ENCODE assay signal across 9 mouse cellular contexts in genomic region chr16:92821938-92822629, GRCm38 (mm10). TPM values are rescaled to one million over a fixed set of nuclear protein-coding genes. Genes with fewer than 3 reads are reported as not detected.
DNase-seq lines count a peak whose midpoint lies in the region; ATAC-seq and TF ChIP-seq lines count a peak whose summit lies in the region.
"Had no signal": no experiment of that assay in that cellular context is flagged by ENCODE, and none has a peak within 500 bp of the region (broad histone marks: within the 10 kb centered on the region; RNA-seq: fewer than 3 reads in every experiment).

No protein-coding gene starts in this region.

- no peak overlapping the region for H3K4me3 ChIP-seq in heart, embryonic 11.5 days (ENCODE audit: low read depth, low read length)
- no peak overlapping the region for H3K4me3 ChIP-seq in cerebellum, adult 2 months (replicated peaks; ENCODE audit: insufficient read depth, low read depth, low read length)
- no peak overlapping the region for H3K4me3 ChIP-seq in layer of hippocampus, adult 2 months

- no peaks in the 10 kb centered on the region for H3K9me3 ChIP-seq in heart, embryonic 11.5 days (replicated peaks; ENCODE audit: control insufficient read depth, low read length)

- H3K27me3 ChIP-seq in heart, embryonic 11.5 days (ENCODE audit: control insufficient read depth, insufficient read depth, low read length) = peaks cover 27% of the 10 kb centered on the region
- no peaks in the 10 kb centered on the region for H3K27me3 ChIP-seq in cerebellum, adult 2 months (ENCODE audit: control insufficient read depth, insufficient read depth, low read length)

- 27% methylated on average over 14 of the region's 14 CpGs for WGBS in heart, embryonic 11.5 days (ENCODE audit: insufficient replicate concordance)
- 86% methylated on average over 14 of the region's 14 CpGs for WGBS in cerebellum, adult 2 months

- no peak for TF ChIP-seq POLR2A in cerebellum, adult 2 months (IDR thresholded peaks at IDR 0.05; ENCODE audit: borderline replicate concordance, insufficient read depth, low read length)

- no peak for DNase-seq in heart, postnatal 10 days
- peak; percentile 84 for DNase-seq in liver
- DNase-seq in spleen, postnatal 10 days (ENCODE audit: low spot score in 2 of 2) = peak; percentile 64 to 76
- no peak for DNase-seq in cerebellum, adult 2 months
- DNase-seq in layer of hippocampus, adult 2 months (ENCODE audit: low spot score in 2 of 2) = no peak
- DNase-seq in neural tube, embryonic 10.5 days (ENCODE audit: extremely low spot score, low spot score) = no peak
- DNase-seq: midbrain, embryonic 14.5 days had no signal

- H3K27ac ChIP-seq in heart, embryonic 11.5 days (ENCODE audit: low read depth, low read length) = no peak overlapping the region
- no peak overlapping the region for H3K27ac ChIP-seq in cerebellum, adult 2 months (ENCODE audit: insufficient read depth, low read length)
- H3K27ac ChIP-seq in layer of hippocampus, adult 2 months = no peak overlapping the region

- TF ChIP-seq CTCF in cerebellum, adult 2 months (IDR thresholded peaks at IDR 0.05; ENCODE audit: borderline replicate concordance, insufficient read depth, low read depth, low read length) = no peak
- TF ChIP-seq CTCF in layer of hippocampus, adult 2 months (conservative IDR thresholded peaks at IDR 0.05) = no peak

- H3K36me3 ChIP-seq in heart, embryonic 11.5 days (ENCODE audit: control insufficient read depth, insufficient read depth, low read length) = no peaks in the 10 kb centered on the region

- H3K4me1 ChIP-seq in heart, embryonic 11.5 days (ENCODE audit: control insufficient read depth, insufficient read depth, low read length) = peaks cover 11% of the 10 kb centered on the region; the same call in 1 of the 2 replicates
- H3K4me1 ChIP-seq in cerebellum, adult 2 months (ENCODE audit: control insufficient read depth, insufficient read depth, low read length) = peaks cover 6% of the 10 kb centered on the region; the same call in 1 of the 2 replicates

- ATAC-seq in heart, embryonic 11.5 days (replicated peaks; ENCODE audit: insufficient number of reproducible peaks, low FRiP score, low TSS enrichment) = no peak
- ATAC-seq in activated CD4-positive, CD25-positive, alpha-beta regulatory T cell, adult 4 months = peak; percentile 11

- peak overlapping the region; percentile 34 for H3K4me2 ChIP-seq in heart, embryonic 11.5 days

- no peak overlapping the region for H3K9ac ChIP-seq in heart, embryonic 11.5 days (ENCODE audit: low read depth, low read length)

- intact Hi-C loops in heart, postnatal 10 days (cut with DNase I) = loop anchor here (10.0 kb wide), 1 partner anchor 313 kb away; no protein-coding TSS in a partner anchor

RNA-seq across cellular contexts. Expression of gene Runx1, which starts 3.9 kb away (rescaled TPM):
- polyA plus RNA-seq in heart, embryonic 11.5 days (2014; fragmentation: Nextera tagmentation; extraction: Ambion mirVana) = 1.7 and 2.5 TPM in 2 replicates
- total RNA-seq in heart, postnatal 10 days (2021) = 1 to 10 TPM; 1.4 to 1.7 TPM
- polyA plus RNA-seq in activated CD4-positive, CD25-positive, alpha-beta regulatory T cell, adult 4 months (2017; shearing (Covaris generic)) = 10 to 100 TPM; 30.7 to 37.2 TPM
- polyA plus RNA-seq in cerebellum, adult 2 months (2012; rRNA removed) = 0.52 and 0.55 TPM in 2 replicates
- 1 to 10 TPM in 1 of 2 experiments, under 1 TPM in 1; 0.95 to 1.4 TPM for total RNA-seq in layer of hippocampus, adult 2 months (2021)

Comparison
In these comparisons a context has a peak if more than half of its experiments do, and no peak if none do; other contexts are left out.
1. DNase-seq: peak in liver (single experiment) and spleen, postnatal 10 days (2 of 2); none in heart, postnatal 10 days (0 of 2), cerebellum, adult 2 months (0 of 2), layer of hippocampus, adult 2 months (0 of 2) and neural tube, embryonic 10.5 days (single experiment).